Mouse (Mus musculus): Measurements from ENCODE around the gene Itpr3.

- TF ChIP-seq CTCF (IDR thresholded peaks at IDR 0.05) (peak; percentile 80), EP300 (IDR thresholded peaks at IDR 0.05) (no peak)
These were observed 76.5 kb downstream of the Itpr3 start, which contains the start of gene Uqcc2 for GRCm38 (mm10) chr17:27133551-27134141.
